Mouse (Mus musculus): ENCODE measurements around the gene Tnfaip8l1.
A peak's percentile ranks its signal among the peaks of the same experiment; 100 is the strongest.

- TF ChIP-seq CTCF (IDR thresholded peaks at IDR 0.05; ENCODE audit: low read depth) (peak; percentile 81), EP300 (IDR thresholded peaks at IDR 0.05; ENCODE audit: low read depth) (no peak)
Observed at GRCm38 (mm10) chr17:56159729-56160128, 2.5 kb upstream of the Tnfaip8l1 start.

All from heart, postnatal 0 days (tissue).